Mouse (Mus musculus) liver, embryonic 13.5 days (tissue): ENCODE data around the gene Mylip. TPM values are rescaled to one million over a fixed set of nuclear protein-coding genes. Genes with fewer than 3 reads are reported as not detected.

Source experiments
- ATAC-seq: fragments of 200-750 bp; cut with Nextera tagmentation; 2 replicates; pipeline ENCODE4 v1.8.0; 2017; ENCODE audit warnings: low read depth, mild to moderate bottlenecking, moderate number of reproducible peaks, moderate library complexity
- DNase-seq: peaks from one replicate; pipeline ENCODE4 v3.0.0; 2022
- H3K27ac ChIP-seq: fragments of 300-500 bp; sonication (generic); 2 replicates; pipeline ENCODE4 v1.5.1; 2015; ENCODE audit warnings: moderate library complexity, mild to moderate bottlenecking, inconsistent platforms
- H3K27me3 ChIP-seq: fragments of 300-500 bp; sonication (generic); 2 replicates; pipeline ENCODE4 v1.6.1; 2015; ENCODE audit warnings: mild to moderate bottlenecking, inconsistent platforms
- H3K36me3 ChIP-seq: fragments of 300-500 bp; sonication (generic); 2 replicates; pipeline ENCODE4 v1.6.1; 2015; ENCODE audit warnings: mild to moderate bottlenecking, inconsistent platforms
- H3K4me1 ChIP-seq: fragments of 300-500 bp; sonication (generic); replicated peaks from 2 replicates; pipeline ENCODE4 v1.6.1; 2015; ENCODE audit warnings: inconsistent platforms
- H3K4me2 ChIP-seq: fragments of 300-500 bp; sonication (generic); 2 replicates; pipeline ENCODE4 v1.6.1; 2015; ENCODE audit warnings: inconsistent platforms, mild to moderate bottlenecking, moderate library complexity
- H3K4me3 ChIP-seq: fragments of 300-500 bp; sonication (generic); replicated peaks from 2 replicates; pipeline ENCODE4 v1.5.1; 2015; ENCODE audit warnings: mild to moderate bottlenecking, inconsistent platforms
- H3K9ac ChIP-seq: fragments of 300-500 bp; sonication (generic); 2 replicates; pipeline ENCODE4 v1.6.1; 2015; ENCODE audit warnings: mild to moderate bottlenecking, inconsistent platforms
- H3K9me3 ChIP-seq: fragments of 300-500 bp; sonication (generic); replicated peaks from 2 replicates; pipeline ENCODE4 v1.6.1; 2016; ENCODE audit warnings: inconsistent platforms
- WGBS: fragments of 180-500 bp; shearing (Covaris S2); methylation state at CpG from one replicate; pipeline ENCODE4 v1.1.7; 2015; ENCODE audit not compliant: insufficient replicate concordance; 5-methylcytosine and 5-hydroxymethylcytosine counted together
- polyA plus RNA-seq: library from polyadenylated mRNA; unstranded; fragments of >200 nt; fragmentation: Nextera tagmentation; extraction: Ambion mirVana; gene quantifications from 2 replicates; pipeline ENCODE4 v1.2.1, GENCODE M21; 2015

Mylip gene
- polyA plus RNA-seq, 1 experiment from 2014 or later: 6.2 TPM

- peaks cover 63% of the 10 kb centered on the region for H3K4me1 ChIP-seq
- no peak overlapping the region for H3K4me3 ChIP-seq
- H3K4me2 ChIP-seq: peak overlapping the region; percentile 25; the same call in 1 of the 2 replicates
- peak overlapping the region; percentile 96 for H3K27ac ChIP-seq
- H3K27me3 ChIP-seq: no peaks in the 10 kb centered on the region; the same call in 1 of the 2 replicates
- H3K9me3 ChIP-seq: no peaks in the 10 kb centered on the region
- no peak for ATAC-seq
- peaks cover 74% of the 10 kb centered on the region for H3K36me3 ChIP-seq
- WGBS: 58% methylated on average over 11 of the region's 11 CpGs
- peak overlapping the region; percentile 44; the same call in 1 of the 2 replicates for H3K9ac ChIP-seq
- peak; percentile 31 for DNase-seq
These were observed 16.7 kb downstream of the Mylip start for GRCm38 (mm10) chr13:45406289-45406688.

- DNase-seq: peak; percentile 54
- Histone ChIP-seq H3K4me1 (peaks cover 61% of the 10 kb centered on the region), H3K27me3 (no peaks in the 10 kb centered on the region; the same call in 1 of the 2 replicates), H3K36me3 (peaks cover 78% of the 10 kb centered on the region), H3K27ac (peak overlapping the region; percentile 96), H3K4me2 (peak overlapping the region; percentile 25; the same call in 1 of the 2 replicates), H3K9ac (peak overlapping the region; percentile 44; the same call in 1 of the 2 replicates), H3K9me3 (no peaks in the 10 kb centered on the region), H3K4me3 (no peak overlapping the region)
- WGBS: 29% methylated on average over 6 of the region's 6 CpGs
- ATAC-seq: peak; percentile 53
These were observed 17.2 kb downstream of the Mylip start for GRCm38 (mm10) chr13:45406703-45407102.

DNA sequence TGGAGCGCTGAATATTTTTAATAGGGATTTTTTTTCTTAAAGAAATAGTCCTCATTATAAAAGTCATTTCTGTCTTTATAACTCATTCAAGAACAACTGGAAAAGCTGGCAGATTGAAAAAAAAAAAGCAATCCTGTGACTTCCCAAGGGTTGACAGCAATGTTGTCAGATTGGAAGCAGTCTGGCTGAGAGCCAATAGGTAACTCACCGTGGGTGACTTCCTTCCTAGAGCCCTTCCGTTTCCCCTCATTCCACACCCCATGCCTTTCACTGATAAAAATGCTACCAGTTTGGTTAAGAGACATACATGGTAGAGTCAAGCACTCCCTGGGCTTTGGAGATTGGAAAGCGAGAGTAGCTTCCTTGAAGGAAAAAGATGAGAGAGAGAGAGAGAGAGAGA, 21.4 kb downstream of the Mylip start:
- H3K27ac ChIP-seq: no peak overlapping the region
- no peak overlapping the region for H3K9ac ChIP-seq
- H3K4me3 ChIP-seq: no peak overlapping the region
- ATAC-seq: no peak
- H3K36me3 ChIP-seq: peaks cover 75% of the 10 kb centered on the region
- H3K4me2 ChIP-seq: no peak overlapping the region
- peaks cover 10% of the 10 kb centered on the region for H3K27me3 ChIP-seq
- peaks cover 19% of the 10 kb centered on the region for H3K4me1 ChIP-seq
- H3K9me3 ChIP-seq: 0 out of 2 replicates have a peak, but pooled peaks cover 3% of the 10 kb centered on the region
- WGBS: 60% methylated on average over 4 of the region's 4 CpGs
- DNase-seq: no peak

GRCm38 (mm10) chr13:45413066-45413465, 23.5 kb downstream of the Mylip start:
- peaks cover 54% of the 10 kb centered on the region for H3K36me3 ChIP-seq
- DNase-seq: no peak
- H3K9me3 ChIP-seq: 0 out of 2 replicates have a peak, but pooled peaks cover 3% of the 10 kb centered on the region
- no peaks in the 10 kb centered on the region; the same call in 1 of the 2 replicates for H3K4me1 ChIP-seq
- H3K27ac ChIP-seq: no peak overlapping the region
- H3K27me3 ChIP-seq: peaks cover 32% of the 10 kb centered on the region
- no peak overlapping the region for H3K9ac ChIP-seq
- no peak for ATAC-seq
- no peak overlapping the region for H3K4me3 ChIP-seq
- WGBS: 100% methylated on average over 1 of the region's 1 CpGs
- H3K4me2 ChIP-seq: no peak overlapping the region

GRCm38 (mm10) chr13:45414031-45414430, 24.5 kb downstream of the Mylip start:
- Histone ChIP-seq H3K36me3 (peaks cover 44% of the 10 kb centered on the region), H3K4me2 (no peak overlapping the region), H3K27me3 (peaks cover 39% of the 10 kb centered on the region), H3K27ac (no peak overlapping the region), H3K9ac (no peak overlapping the region), H3K4me1 (no peaks in the 10 kb centered on the region; the same call in 1 of the 2 replicates), H3K9me3 (0 out of 2 replicates have a peak, but pooled peaks cover 3% of the 10 kb centered on the region), H3K4me3 (no peak overlapping the region)
- ATAC-seq (no peak), DNase-seq (no peak)
- 67% methylated on average over 9 of the region's 9 CpGs for WGBS

- no peak overlapping the region for H3K4me3 ChIP-seq
- peaks cover 18% of the 10 kb centered on the region for H3K36me3 ChIP-seq
- H3K27me3 ChIP-seq: peaks cover 59% of the 10 kb centered on the region
- H3K4me1 ChIP-seq: no peaks in the 10 kb centered on the region
- DNase-seq: no peak
- H3K9me3 ChIP-seq: 0 out of 2 replicates have a peak, but pooled peaks cover 3% of the 10 kb centered on the region
- no peak overlapping the region for H3K9ac ChIP-seq
- no peak overlapping the region for H3K27ac ChIP-seq
- 54% methylated on average over 14 of the region's 14 CpGs for WGBS
- no peak overlapping the region for H3K4me2 ChIP-seq
- no peak for ATAC-seq
These were observed 27.1 kb downstream of the Mylip start for GRCm38 (mm10) chr13:45416621-45417057.

DNA sequence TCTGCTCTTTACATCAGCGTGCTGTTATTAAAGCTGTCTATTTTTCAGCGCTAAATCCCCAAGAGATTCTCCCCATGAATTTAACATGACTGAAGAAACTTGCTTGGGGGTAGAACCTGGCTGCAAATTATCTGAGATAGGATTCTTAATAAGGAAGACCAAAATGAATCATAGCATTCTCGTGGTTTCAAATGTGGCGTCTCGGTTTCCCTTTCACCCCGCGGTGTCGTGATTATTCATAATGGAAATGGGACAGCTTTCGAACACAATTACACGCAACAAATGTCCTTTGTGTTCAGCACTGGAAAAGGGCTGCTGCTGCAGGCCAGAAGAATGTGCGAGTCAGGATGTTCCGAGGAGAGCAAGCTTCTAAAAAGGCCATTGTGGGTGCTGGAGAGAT, 29.4 kb downstream of the Mylip start:
- Histone ChIP-seq H3K27ac (no peak overlapping the region), H3K36me3 (no peaks in the 10 kb centered on the region), H3K9ac (no peak overlapping the region), H3K4me3 (no peak overlapping the region), H3K4me1 (no peaks in the 10 kb centered on the region), H3K27me3 (peaks cover 67% of the 10 kb centered on the region), H3K9me3 (no peaks in the 10 kb centered on the region), H3K4me2 (no peak overlapping the region)
- 66% methylated on average over 12 of the region's 12 CpGs for WGBS
- DNase-seq: no peak
- no peak for ATAC-seq

- Histone ChIP-seq H3K27me3 (peaks cover 52% of the 10 kb centered on the region), H3K9ac (no peak overlapping the region), H3K4me1 (no peaks in the 10 kb centered on the region), H3K27ac (no peak overlapping the region), H3K4me3 (no peak overlapping the region), H3K4me2 (no peak overlapping the region), H3K9me3 (no peaks in the 10 kb centered on the region), H3K36me3 (no peaks in the 10 kb centered on the region)
- DNase-seq: no peak
- 83% methylated on average over 13 of the region's 13 CpGs for WGBS
- ATAC-seq: no peak
These were observed 32.7 kb downstream of the Mylip start for GRCm38 (mm10) chr13:45422251-45422650.

DNA sequence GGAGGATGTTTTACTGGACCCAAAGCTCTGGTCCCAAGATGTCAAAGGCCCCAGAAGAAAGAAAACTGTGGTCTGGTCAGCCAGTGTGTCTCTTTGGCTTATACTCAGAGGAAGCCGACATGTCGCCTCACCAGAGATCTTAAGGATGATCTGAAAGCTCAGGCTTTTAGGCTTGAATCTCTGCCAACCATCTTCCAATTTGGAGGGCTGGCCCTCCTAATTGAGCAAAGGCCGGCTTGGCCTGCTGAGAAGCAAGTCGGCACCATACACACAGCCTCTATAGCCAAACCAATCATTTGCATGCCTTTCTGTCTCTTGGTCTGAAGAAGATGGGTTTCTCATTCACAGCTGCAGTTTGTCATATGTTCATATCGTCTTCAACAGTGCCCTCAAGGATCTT, 33.2 kb downstream of the Mylip start:
- no peaks in the 10 kb centered on the region for H3K4me1 ChIP-seq
- H3K4me2 ChIP-seq: no peak overlapping the region
- no peak overlapping the region for H3K9ac ChIP-seq
- H3K27me3 ChIP-seq: peaks cover 47% of the 10 kb centered on the region
- no peaks in the 10 kb centered on the region for H3K9me3 ChIP-seq
- H3K4me3 ChIP-seq: no peak overlapping the region
- no peak overlapping the region for H3K27ac ChIP-seq
- no peak for ATAC-seq
- H3K36me3 ChIP-seq: no peaks in the 10 kb centered on the region
- no peak for DNase-seq
- 63% methylated on average over 5 of the region's 5 CpGs for WGBS

- ATAC-seq (no peak), DNase-seq (no peak)
- Histone ChIP-seq H3K36me3 (no peaks in the 10 kb centered on the region), H3K4me3 (no peak overlapping the region), H3K27ac (no peak overlapping the region), H3K4me2 (no peak overlapping the region), H3K9ac (no peak overlapping the region), H3K4me1 (0 out of 2 replicates have a peak, but pooled peaks cover 2% of the 10 kb centered on the region), H3K27me3 (peaks cover 37% of the 10 kb centered on the region), H3K9me3 (no peaks in the 10 kb centered on the region)
- 69% methylated on average over 5 of the region's 5 CpGs for WGBS
These were observed 34.4 kb downstream of the Mylip start for GRCm38 (mm10) chr13:45423905-45424304.

GRCm38 (mm10) chr13:45429239-45429638, 39.7 kb downstream of the Mylip start:
- no peak overlapping the region for H3K4me3 ChIP-seq
- H3K27me3 ChIP-seq: peaks cover 13% of the 10 kb centered on the region
- ATAC-seq: no peak
- 0 out of 2 replicates have a peak, but pooled peaks cover 5% of the 10 kb centered on the region for H3K4me1 ChIP-seq
- no peaks in the 10 kb centered on the region for H3K9me3 ChIP-seq
- H3K4me2 ChIP-seq: no peak overlapping the region
- DNase-seq: no peak
- no peaks in the 10 kb centered on the region for H3K36me3 ChIP-seq
- 71% methylated on average over 11 of the region's 11 CpGs for WGBS
- H3K9ac ChIP-seq: no peak overlapping the region
- H3K27ac ChIP-seq: no peak overlapping the region

DNA sequence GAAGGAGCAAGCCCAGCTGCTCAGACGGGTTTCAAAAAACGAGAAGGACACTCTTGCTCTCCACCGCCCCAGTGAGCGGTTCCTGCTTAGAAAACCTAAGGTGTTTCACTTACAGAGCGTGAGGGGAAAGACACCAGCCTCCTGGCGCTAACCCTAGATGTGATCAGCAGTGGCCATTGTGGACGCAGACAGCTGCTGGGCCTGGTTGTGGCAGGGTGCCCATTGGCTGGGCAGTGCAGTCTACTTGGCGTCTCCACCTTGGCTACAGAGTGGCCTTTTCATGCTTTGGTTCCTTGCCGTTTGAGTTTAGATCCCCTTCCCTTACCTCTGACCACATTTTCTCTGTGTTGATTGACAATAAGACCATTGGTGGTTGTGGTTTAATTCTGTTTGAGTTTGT, 47.6 kb downstream of the Mylip start:
- ATAC-seq: no peak
- Histone ChIP-seq H3K9ac (no peak overlapping the region), H3K27ac (no peak overlapping the region), H3K9me3 (no peaks in the 10 kb centered on the region), H3K4me2 (no peak overlapping the region), H3K4me1 (0 out of 2 replicates have a peak, but pooled peaks cover 4% of the 10 kb centered on the region), H3K4me3 (no peak overlapping the region), H3K36me3 (no peaks in the 10 kb centered on the region), H3K27me3 (peaks cover 18% of the 10 kb centered on the region)
- WGBS: 73% methylated on average over 9 of the region's 9 CpGs
- DNase-seq: no peak
